Mouse (Mus musculus): ENCODE measurements around the gene Speg.

DNA sequence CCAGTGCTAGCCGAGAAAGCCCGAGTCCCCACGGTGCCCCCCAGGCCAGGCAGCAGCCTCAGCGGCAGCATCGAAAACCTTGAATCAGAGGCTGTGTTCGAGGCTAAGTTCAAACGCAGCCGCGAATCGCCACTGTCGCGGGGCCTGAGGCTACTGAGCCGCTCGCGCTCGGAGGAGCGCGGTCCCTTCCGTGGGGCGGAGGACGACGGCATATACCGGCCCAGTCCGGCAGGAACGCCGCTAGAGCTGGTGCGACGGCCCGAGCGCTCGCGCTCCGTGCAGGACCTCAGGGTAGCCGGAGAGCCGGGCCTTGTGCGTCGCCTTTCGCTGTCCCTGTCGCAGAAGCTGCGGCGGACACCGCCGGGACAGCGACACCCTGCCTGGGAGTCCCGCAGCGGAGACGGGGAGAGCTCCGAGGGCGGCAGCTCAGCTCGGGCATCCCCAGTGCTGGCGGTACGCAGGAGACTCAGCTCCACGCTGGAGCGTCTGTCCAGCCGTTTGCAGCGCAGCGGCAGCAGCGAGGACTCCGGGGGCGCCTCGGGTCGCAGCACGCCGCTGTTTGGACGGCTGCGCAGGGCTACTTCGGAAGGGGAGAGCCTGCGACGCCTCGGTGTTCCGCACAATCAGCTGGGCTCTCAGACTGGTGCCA is 47.9 kb downstream of the Speg start:
- TF ChIP-seq HCFC1 (IDR thresholded peaks at IDR 0.05; ENCODE audit: borderline replicate concordance, insufficient read depth, low read length) (no peak), MAFK (IDR thresholded peaks at IDR 0.05; ENCODE audit: insufficient read depth, low read depth, low read length) (no peak), CHD2 (IDR thresholded peaks at IDR 0.05; ENCODE audit: low read depth, low read length) (no peak), ZC3H11A (IDR thresholded peaks at IDR 0.05; ENCODE audit: borderline replicate concordance, low read depth, low read length) (no peak)

Measured in ES-E14 (cell line).